Mouse (Mus musculus): ENCODE measurements at regions not wholly inside any gene's neighbourhood (a gene's known extent, or its start where the extent isn't known, plus 50 kb on each side); places are given as distances from the start of the nearest gene placed in this dataset.

DNA sequence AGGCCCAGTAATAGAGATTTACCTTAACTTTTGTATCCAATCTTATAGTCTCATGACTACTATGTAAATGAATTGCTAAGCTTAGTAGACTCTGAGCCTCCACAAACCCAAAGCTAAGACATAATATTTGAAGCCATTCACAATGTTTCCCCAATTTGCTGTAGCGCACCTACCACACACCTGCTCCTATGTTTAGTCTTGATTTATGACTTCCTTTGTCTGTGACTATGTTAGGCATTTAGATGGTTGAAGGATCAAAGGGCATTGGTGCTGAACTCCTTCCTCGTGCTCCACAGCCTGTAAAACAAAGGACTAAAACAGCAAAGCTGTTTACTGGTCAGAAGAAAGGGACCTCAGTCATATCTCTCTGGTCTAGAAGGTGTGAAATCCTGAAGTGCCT, 210.0 kb downstream of the Parm1 start:
- TF ChIP-seq MAFK (IDR thresholded peaks at IDR 0.05; ENCODE audit: insufficient read depth, low read depth, low read length) (no peak), ZC3H11A (IDR thresholded peaks at IDR 0.05; ENCODE audit: borderline replicate concordance, low read depth, low read length) (no peak), CHD2 (IDR thresholded peaks at IDR 0.05; ENCODE audit: low read depth, low read length) (no peak), ZNF384 (IDR thresholded peaks at IDR 0.05; ENCODE audit: low read depth, low read length) (no peak)
